Mouse (Mus musculus): ENCODE data around the gene Smarca4.
"Not testable (repeated sequence)": the region's sequence is repeated elsewhere in the genome, so short reads cannot be mapped to it uniquely, and the experiment has no call there.

Gene Smarca4

DNA sequence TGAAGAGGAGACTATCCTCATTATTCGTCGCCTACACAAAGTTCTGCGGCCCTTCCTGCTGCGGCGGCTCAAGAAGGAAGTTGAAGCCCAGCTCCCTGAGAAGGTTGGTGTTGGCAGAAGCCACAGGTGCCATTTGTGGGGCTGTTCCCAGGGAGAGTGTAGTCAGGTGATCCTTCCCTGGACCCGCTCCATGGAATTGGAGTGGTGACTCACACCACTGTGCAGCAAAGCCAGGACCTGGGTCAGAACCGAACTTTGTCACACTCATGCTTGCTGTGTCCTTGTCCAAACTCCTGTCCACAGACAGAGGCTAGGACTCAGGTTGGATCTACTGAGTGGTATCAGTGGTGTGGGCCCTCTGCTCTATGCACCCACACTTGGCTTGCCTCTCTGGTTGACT lies 53.0 kb downstream of the Smarca4 start:
- no peak for DNase-seq

DNA sequence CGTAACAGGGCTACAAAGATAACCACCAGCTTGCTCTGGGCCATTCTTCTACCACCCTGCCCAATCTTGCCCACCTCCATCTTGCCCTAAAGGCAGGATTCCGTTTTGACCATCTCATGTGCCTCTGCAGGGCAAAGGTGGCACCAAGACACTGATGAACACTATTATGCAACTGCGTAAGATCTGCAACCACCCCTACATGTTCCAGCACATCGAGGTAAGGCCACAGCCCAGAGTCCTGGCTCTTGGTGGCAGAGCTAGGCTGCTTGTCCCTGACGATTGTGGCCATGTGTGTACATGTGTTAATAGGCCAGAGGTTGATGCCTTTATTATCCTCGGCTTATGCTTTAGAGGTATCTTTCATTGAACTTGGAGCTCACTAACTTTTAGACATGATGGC lies 54.4 kb downstream of the Smarca4 start:
- DNase-seq, result no peak

DNA sequence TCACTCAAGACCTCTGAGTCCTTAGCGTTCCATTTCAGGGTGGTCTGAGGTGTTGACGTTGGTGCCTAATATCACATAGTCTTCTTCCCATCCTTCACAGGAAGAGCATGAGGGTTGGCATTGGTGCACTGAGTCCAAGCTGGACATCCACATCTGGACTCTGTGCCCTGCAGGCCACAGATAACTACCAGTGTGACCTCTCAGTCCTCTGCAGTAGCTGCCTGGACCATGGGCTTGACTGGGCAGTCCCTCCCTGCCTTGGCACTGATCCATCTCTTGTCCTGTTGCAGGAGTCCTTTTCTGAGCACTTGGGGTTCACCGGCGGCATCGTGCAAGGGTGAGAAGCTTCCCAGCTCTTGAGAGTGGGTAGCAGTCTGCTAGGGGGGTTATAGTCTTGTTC lies 55.8 kb downstream of the Smarca4 start:
- no peak for DNase-seq

DNA sequence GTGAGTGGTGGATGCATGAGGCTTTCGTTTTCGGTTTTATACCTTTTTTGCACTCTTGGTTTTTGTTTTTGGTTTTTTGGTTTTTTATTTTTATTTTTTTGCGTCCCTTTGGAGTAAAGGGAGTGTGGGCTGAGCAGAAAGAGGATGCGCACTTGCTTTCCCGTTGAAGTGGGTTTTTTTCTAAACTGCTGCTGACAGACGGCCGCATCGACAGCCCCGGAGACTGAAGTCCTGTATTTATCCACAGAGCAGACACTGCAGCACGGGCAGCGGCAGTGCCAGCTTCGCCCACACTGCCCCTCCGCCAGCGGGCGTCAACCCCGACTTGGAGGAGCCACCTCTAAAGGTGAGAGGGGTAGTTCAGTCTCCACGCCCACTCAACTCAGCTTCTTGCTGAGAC lies 61.7 kb downstream of the Smarca4 start:
- DNase-seq, result no peak

DNA sequence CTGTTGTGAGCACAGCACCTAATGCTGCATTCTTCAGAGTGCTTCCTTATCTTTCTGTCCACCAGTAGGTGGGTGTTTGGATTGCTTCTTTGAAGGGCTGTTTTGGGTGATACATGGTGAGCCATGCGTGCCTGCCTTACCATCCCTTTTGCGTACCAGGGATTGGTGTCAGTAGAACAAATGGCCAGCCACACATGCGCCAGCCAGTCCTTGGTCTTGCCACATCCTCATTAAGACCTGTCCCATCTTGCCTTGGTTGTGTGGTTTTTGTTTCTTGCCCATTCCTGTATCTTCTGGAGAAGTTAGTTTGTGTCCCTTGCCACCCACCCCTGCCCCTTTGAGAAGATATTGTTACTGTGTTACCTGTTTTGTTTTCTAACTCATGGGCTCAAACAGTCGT lies 64.5 kb downstream of the Smarca4 start:
- no peak for DNase-seq

DNA sequence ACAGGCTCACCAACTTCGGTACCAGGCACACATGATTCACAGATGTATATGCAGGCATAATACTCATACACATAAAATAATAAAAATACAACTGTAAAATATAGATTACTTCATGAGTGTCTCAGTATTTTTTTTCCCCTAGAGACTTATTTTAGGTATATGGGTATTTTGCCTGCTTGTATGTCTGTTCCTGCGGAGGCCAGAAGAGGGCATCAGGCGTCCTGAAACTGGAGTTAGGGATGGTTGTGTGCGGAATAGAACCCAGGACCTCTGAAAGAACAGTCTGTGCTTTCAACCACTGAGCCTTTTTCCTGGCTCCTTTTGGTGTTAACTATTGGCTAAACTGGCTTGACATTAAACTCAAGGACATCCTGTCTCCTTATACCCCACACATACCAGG lies 66.9 kb downstream of the Smarca4 start:
- no peak for DNase-seq

DNA sequence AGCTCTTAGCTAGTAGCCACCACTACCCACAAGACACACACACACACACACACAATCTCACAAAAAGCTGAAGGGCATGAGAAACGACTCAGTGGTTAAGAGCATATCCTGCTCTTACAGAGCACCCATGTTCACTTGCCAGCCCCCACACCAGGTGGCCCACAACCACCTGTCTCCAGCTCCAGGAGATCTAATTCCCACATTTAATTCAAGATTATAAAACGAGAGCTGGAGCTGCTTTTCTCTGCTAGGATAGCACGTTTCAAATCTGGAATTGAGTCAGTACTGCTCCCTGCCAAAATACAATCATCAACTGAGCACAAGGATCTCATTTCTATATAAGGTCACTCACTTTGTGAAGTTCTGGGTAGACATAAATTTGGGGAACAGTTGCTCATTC lies 67.9 kb downstream of the Smarca4 start:
- DNase-seq, result no peak

DNA sequence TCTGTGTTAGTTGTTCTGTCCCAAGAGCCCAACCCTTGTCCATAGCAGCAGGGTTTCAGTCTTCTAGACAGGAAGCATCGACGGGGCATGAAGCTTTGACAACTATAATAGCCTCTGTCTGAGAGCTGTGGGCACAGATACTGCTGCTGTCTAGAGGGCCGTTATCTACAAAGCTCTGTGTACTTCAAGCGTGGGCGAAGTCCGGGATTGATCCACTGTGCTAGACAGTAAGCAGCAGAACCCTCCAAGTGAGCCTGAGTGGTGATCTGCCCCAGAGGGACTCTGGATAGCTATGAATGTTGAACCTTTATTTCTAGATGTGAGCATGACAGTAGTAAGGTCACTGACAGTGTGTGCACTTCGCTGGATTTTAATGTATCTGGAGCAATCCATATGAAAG lies 72.6 kb downstream of the Smarca4 start:
- DNase-seq, result no peak

DNA sequence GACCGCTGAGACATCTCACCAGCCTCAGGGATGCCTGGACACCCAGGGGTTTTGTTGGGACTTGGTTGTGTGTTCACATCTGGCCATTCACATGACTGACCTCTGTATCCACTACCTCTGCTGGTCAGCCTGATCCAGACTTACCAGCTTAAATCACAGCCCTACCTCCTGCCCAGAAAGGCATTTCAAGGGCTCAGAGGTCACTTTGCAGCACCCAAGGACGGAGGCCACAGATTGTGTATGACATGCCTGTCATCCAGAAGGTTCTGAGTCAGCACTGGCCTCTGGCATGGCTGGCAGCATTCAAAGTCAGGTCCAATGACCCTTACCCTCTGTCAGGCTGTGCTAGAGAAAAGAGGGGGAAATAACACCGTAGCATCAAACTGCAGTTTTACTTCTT lies 74.1 kb downstream of the Smarca4 start:
- no peak for DNase-seq

DNA sequence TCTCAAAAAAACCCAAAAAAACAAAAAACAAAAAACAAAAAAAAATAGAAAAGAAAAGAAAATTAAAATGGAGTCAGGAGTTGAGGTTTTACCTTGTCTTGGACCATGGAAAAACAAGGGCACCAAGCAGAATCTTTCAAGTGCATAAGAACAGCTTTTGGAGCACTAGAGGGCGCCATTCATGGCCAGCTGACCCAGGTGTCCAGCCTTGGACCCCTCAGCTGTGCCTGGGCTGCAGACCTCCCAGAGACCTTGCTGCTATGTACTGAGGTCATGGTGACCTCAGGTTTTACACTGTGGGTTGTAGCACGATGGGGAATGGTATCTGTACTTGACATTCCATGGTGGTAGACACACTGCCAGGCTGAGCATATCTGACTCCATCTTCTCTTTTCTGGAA lies 75.9 kb downstream of the Smarca4 start:
- DNase-seq, result no peak

DNA sequence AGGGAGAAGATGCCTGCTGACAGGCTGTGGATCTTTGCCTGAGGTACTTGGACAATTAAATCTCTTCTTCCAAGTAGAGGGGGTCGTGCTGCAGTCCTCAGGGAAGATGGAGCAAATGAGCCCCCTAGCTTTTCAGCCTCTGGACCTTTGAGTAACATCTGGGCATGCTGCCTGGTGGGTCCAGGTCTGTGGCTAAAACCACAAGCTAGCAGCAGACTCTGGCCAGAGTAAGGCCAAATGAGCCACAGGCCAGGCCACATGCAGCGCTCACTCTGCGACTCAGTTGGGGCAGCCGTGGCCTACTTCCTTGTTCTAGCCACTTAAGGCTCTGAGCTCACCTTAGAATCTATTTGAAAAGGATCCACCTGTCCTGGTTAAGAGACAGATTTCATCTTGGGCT lies 76.5 kb downstream of the Smarca4 start:
- no peak for DNase-seq

DNA sequence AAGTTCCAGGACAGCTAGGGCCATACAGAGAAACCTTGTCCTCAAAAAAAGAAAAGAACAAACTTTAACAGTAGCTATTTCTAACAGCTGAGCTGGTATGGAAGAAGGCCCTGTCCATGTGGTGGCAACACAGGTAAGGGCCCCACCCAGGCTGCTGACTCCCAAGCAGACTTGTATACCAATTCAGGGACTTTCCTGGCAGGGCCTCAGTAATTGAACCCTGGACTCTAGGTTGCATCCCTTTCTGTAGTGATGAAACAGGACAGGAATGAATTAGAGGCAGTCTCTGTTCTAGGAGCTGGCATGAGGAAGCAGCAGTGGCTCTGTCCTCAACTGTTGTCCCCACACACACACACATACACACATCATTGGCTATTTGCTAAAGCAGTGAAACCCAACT lies 78.1 kb downstream of the Smarca4 start:
- DNase-seq, result no peak

DNA sequence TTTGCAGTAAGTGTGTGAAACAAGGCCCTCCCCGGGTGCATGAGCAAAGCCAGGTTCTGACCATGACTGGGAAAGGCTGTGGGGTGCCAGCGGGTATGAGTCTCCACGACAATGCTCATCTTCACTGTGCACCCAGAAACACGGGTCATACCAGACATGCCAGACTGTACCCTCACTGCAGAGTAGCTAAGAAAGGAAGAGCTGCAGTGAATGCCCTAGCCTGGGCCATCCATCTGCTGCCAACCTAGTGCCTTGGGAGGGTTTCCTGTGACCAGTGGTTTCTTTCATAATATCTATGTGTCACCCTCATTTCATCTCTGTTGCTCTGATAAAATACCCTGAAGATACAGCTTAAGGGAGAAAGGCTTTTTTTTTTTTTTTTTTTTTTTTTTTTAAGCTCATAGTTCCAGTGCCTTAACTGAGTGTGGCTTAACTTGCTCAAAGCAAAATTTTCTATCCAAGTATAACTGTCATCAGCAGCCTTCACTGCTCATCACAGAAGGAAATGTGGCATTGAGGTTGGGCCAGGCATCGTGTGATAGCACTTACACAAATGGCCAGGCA lies 79.3 kb downstream of the Smarca4 start:
- no peak for DNase-seq

DNA sequence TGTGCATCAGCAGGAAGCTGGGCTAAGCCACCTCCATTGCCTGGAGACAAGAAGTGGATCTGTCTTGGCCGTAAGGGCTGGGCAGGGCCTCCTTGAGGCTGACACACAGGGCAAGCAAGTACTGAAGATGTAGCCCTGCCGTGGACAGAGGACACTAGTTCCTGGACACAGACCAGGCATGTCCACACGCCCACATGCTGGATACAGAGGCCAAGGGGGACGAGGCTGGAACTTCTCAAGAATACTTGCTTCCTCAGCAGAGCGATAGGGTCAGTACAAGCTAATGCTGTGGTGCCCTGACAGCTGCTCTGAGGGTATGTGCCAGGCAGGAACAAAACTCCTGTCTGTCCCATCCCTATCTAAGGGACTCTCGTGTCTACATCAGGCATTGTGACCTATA lies 81.2 kb downstream of the Smarca4 start:
- no peak for DNase-seq

DNA sequence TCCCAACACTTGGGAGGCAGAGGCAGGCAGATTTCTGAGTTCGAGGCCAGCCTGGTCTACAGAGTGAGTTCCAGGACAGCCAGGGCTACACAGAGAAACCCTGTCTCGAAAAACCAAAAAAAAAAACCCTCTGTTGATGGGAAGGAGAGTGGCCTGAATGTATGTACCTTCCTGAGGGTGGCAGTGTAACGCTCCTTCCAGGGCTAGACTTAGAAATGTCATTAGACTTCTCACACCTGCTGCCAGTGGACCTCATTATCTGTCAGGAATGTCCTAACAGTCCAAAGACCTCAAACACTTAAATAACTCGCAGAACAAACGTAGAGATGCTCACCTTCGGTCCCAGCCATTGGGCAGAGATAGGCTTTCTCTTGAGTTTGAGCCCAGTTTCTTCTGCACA lies 83.3 kb downstream of the Smarca4 start:
- DNase-seq, result not testable (repeated sequence)

DNA sequence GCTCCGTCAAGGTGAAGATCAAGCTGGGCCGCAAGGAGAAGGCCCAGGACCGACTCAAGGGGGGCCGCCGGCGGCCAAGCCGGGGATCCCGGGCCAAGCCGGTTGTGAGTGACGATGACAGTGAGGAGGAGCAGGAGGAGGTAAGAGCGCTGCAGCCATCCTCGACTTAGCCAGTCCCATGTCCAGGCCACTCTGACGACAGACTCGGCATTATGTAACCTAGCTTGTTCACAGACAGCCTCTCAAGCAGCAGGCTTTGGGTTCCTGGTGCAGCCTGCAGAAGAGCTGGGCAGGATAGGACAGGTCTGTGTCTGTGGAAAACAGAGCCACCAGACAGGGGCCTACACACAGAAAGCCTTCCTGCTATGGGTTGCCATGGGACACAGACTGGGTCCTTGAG lies 85.1 kb downstream of the Smarca4 start:
- no peak for DNase-seq

DNA sequence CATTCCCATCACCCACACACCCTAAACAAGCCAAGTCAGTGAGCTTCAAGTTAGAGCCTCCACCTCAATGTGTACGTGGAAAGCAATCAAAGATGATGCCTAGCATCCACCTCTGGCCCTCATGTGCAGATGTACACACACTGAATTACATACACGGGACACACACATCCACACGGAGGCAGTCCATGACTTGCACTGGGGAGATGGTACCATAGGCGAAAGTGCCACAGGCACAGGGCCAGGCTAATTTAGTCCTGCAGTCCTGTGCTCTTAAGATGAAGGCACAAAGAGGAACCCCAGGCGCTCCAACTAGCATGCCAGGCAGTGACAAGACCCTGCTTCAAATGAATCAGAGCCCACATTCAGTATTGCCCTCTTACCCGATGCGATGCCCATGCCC lies 87.5 kb downstream of the Smarca4 start:
- DNase-seq, result no peak

DNA sequence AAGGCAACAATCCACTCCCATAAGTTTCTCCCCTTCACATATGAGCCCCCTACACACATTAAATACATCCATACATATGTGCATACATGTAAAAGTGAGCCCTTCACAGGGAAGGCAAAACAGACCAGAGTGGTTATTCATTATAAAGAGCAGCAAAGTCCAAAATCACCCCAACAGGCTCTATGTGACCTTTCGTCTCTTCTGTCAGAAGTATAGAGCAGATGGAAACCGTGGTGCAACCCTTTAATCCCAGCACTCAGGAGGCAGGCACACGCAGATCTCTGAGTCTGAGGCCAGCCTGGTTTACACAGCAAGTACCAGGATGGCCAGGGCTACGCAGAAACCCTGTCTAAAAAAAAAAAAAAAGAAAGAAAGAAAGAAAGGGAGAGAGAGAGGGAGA lies 90.1 kb downstream of the Smarca4 start:
- no peak for DNase-seq

DNA sequence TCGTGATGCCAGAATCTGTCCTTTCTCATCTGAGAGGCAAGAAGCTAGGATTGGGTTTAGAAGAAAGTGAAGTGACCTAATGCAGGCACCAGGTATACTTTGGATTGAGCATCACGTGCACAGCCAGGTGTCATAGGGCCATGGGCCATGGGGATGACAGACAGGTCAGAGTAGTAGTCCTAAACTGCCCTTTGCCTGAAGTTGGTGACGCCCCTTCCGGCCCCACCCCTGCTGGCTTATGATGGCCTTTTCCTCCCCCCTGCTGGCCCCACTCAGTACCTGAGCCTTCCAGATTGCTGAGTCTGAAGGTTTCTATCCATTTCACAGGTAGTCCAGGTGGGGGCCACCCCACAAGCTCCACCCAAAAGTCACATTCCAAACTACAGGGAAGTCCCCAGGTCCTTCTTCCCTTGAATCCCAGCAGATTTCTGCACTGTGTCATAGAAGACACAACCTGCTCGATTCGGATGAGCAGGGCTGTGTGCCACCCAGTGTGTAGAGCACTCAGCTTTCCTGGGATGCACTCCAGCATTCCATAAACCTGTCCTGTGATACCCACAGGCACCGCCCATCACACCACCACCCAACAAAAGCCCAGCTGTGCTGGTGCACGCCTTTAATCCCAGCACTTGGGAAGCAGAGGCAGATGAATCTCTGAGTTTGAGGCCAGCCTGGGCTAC lies 90.8 kb downstream of the Smarca4 start:
- DNase-seq, result no peak

DNA sequence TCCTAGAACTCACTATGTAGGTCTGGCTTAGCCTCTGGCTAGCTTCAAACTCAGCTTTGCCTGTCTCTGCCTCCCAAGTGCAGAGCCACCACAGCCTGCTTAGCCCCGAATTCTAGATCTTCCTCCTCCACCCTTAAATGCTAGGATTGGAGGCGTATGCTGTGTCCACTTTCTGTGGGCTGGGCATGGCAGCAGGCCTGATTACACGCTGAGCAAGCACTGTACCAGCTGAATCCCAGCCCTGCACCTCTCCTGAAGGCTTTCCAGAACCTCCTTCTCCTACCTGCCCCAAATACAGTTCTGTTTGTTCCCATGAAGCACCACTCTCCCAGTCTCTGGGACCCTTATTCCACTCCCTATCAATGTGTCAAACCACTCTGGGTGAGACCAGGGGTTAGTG lies 93.4 kb downstream of the Smarca4 start:
- no peak for DNase-seq

DNA sequence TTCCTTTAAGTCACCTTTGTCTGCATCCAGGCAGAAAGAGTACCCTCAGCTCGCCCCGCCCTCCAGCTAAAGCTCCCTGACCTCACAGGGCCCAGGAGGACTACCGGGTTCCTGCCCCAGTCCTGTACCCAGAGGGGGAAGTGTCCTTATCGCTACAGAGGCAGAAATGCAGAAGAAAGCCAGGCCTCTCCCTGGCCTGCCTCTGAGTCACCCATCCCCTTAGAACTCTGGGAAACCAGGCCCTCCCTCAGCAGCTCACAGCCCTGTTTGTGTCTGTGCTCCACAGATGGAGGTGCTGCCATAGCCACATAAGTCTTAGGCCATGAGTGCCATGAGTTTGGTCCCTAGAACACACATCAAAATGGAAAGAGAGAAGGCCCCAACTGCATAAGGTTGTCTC lies 99.3 kb downstream of the Smarca4 start:
- DNase-seq, result no peak

DNA sequence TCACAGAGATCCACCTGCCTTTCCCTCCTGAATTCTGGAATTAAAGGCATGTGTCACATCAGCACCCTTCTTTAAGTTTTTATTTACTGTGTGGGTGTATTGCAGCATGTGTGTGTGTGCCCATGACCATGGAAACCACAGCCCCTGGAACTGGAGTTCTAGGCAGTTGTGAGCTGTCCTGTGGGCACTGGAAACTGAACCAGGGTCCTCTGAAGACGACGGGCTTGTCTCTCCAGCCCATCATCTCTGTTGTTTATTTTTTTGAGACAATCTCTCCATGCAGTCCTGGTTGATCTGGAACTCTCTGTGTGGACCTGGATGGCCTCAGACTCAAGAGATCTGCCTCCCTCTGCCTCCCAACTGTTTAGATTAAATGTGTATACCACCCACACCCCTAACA lies 101.0 kb downstream of the Smarca4 start:
- no peak for DNase-seq

DNA sequence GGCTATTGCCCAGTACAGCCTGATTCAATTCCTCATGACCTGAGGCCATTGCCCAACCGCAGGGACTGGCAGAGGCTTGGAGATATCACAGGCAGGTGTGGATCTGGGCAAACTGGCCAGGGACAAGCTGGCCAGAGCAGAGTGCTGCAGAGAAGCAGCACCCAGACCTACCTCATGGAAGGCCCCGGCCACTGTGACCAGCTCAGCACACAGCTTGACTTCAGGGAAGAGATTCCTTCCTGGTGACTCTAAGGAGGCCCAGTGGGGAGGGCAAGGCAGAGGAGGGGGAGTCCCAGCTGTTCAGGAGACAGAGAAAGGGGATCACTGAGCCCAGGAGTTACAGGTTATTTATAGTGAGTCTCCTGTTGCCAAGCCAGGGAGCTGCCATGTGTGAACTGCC lies 105.1 kb downstream of the Smarca4 start:
- no peak for DNase-seq

DNA sequence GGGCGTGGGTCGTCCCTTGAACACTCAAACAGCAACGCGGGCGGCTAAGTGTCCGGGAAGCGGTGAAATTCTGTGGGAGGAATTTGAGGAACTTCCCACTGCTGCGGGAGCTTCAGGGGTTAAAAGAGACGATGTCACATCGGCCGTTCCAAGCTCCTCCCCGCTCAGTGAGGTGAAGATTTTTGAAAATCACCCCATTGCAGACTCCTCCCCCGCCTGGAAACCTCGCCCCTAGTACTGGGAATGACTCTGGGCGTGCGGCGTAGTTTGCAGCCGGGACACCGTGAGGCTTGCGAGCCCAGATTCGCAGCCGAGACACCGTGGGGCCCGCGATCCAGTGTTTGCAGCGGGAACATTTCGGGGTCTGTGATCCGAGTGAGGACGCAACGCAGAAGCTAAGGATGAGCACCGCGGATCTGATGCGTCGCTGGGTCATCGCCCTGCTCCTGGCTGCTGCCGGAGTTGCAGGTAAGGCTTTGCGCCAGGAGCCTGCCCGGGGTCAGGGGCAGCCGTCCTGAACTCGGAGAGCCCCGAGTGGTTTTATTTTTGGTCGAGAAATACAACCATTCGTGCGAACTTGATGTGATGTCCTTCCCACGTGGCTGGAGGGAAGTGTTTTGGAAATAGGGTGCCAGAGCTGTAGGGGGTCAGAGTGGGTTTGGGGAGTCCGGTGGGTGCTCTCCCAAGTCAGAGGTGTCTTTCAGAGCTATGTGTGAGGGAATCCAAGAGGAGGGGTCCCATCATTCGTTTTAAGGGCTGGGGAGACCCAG lies 107.6 kb downstream of the Smarca4 start, which contains the start of gene Ldlr:
Ldlr (plus strand) TSS at position 107 of the 770 bp plus-strand sequence.
- peak; percentile 83 for DNase-seq

DNA sequence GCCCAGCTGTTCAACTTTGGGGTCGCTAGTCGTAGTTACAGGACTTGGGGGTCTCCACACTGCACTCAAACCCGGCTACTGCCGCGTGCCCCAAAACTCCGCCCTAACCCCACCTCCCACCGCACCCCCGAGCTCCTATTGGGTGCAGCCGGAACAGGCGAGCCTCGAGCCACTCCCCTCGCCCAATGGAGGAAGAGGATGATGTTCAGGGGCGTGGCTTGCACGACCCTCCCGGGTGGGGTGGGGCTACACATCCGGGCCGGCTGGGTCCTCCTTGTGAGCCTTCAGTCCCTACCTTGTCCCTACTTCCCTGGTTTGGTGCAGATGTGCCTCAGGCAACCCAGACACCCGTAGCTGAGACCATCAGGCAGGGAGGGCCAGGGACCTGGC lies 108.2 kb downstream of the Smarca4 start:
- peak; percentile 94 for DNase-seq

Data from cerebellum, adult 11-12 months (tissue).